Mouse (Mus musculus) midbrain, embryonic 10.5 days (tissue): Measurements from ENCODE around the gene Efcab5. TPM values are rescaled to one million over a fixed set of nuclear protein-coding genes. Genes with fewer than 3 reads are reported as not detected.
A peak's percentile ranks its signal among the peaks of the same experiment; 100 is the strongest.

Experiments
- DNase-seq: peaks from one replicate; pipeline ENCODE4 v3.0.0-alpha.2; 2017; ENCODE audit warnings: low spot score
- H3K27ac ChIP-seq: fragments of 300-500 bp; sonication (generic); replicated peaks from 2 replicates; pipeline ENCODE4 v1.5.1; 2016; ENCODE audit warnings: mild to moderate bottlenecking
- H3K27me3 ChIP-seq: fragments of 300-500 bp; sonication (generic); 2 replicates; pipeline ENCODE4 v1.6.1; 2016; ENCODE audit warnings: low read depth, mild to moderate bottlenecking; ENCODE audit not compliant: poor library complexity, severe bottlenecking
- H3K36me3 ChIP-seq: fragments of 300-500 bp; sonication (generic); 2 replicates; pipeline ENCODE4 v1.6.1; 2016; ENCODE audit warnings: mild to moderate bottlenecking, moderate library complexity
- H3K4me1 ChIP-seq: fragments of 300-500 bp; sonication (generic); 2 replicates; pipeline ENCODE4 v1.6.1; 2016
- H3K4me3 ChIP-seq: fragments of 300-500 bp; sonication (generic); 2 replicates; pipeline ENCODE4 v1.5.1; 2016; ENCODE audit warnings: mild to moderate bottlenecking, moderate library complexity
- H3K9me3 ChIP-seq: fragments of 300-500 bp; sonication (generic); replicated peaks from 2 replicates; pipeline ENCODE4 v1.6.1; 2016; ENCODE audit warnings: mild to moderate bottlenecking
- WGBS: fragments of 180-500 bp; shearing (Covaris S2); methylation state at CpG from one replicate; pipeline ENCODE4 v1.1.7; 2016; 5-methylcytosine and 5-hydroxymethylcytosine counted together
- polyA plus RNA-seq: library from polyadenylated mRNA; unstranded; fragments of >200 nt; fragmentation: Nextera tagmentation; extraction: Ambion mirVana; gene quantifications from 2 replicates; pipeline ENCODE4 v1.2.1, GENCODE M21; 2016

Gene Efcab5
- 0.11 and 0.36 TPM in 2 replicates for polyA plus RNA-seq

DNA sequence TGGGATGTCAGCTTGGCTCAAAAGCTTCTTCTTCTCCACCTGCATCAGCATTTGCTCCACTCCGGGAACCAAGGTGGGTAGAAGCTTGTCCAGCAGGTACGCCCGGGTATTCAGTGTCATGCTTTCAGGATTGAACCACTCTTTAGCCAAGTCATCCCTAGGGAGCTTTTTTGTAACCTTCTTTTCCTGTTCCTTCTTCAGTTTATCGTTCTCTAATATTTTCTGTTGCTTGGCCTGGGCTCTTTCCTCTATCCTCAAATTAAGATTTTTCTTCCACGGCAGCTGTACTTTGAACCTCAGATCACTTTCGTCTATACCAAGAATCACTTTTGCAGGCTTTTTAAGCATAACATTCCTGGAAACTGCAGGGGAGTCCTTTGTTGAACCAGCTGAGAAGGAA is at the start of gene Efcab5:
TSS of gene Efcab5 (minus strand) at position 101 of the 400 bp plus-strand sequence.
- WGBS: 83% methylated on average over 6 of the region's 6 CpGs

DNA sequence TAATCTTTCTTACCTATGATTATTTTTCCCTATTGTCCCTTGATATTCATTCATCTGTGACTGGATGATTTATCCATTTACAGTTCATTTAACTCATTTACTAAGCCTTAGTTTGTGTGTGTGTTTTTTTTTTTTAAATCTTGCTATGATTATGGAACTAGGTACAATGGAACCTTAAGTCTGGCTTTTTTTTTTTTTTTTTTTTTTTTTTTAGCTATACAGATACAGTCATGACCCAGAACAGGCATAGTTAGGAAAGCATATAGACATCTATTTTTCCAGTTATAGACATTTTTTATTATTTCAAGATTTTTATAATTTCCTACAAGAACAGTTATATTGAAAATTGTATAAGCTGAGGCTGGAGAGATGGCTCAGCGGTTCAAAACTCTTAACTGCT is 46.5 kb upstream of the Efcab5 start:
- no peaks in the 10 kb centered on the region for H3K36me3 ChIP-seq

More for the DNA sequence above, at the start of gene Efcab5:
- Histone ChIP-seq H3K36me3 (no peaks in the 10 kb centered on the region), H3K4me1 (peaks cover 8% of the 10 kb centered on the region), H3K27ac (no peak within 1 kb of the TSS), H3K4me3 (no peak within 1 kb of the TSS), H3K9me3 (no peaks in the 10 kb centered on the region), H3K27me3 (peaks cover 15% of the 10 kb centered on the region)
- no peak for DNase-seq

DNA sequence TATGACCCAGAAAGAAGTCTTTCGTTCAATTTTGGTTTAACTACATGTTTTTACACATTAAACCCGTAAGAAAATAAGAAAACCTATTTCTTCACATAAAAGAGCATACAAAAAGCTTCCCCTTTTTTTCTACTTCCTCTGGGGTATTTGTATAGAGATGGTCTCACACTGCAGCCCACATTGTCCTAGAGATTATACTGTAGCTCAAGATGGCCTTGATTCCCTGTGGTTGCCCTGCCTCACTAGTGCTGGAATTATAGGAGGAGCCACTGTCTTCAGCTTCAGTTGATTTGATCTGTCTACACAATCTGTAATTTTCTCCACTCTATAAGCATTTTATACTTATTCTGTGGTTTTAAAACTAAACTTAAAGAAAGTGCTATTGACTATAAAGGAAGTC is 42.7 kb upstream of the Efcab5 start:
- H3K9me3 ChIP-seq: no peaks in the 10 kb centered on the region
- WGBS: 89% methylated on average over 2 of the region's 2 CpGs
- no peak overlapping the region for H3K4me3 ChIP-seq
- DNase-seq: no peak
- no peaks in the 10 kb centered on the region for H3K4me1 ChIP-seq
- no peaks in the 10 kb centered on the region for H3K27me3 ChIP-seq
- H3K36me3 ChIP-seq: no peaks in the 10 kb centered on the region
- H3K27ac ChIP-seq: no peak overlapping the region

More for the DNA sequence above, 46.5 kb upstream of the Efcab5 start:
- 94% methylated on average over 1 of the region's 1 CpGs for WGBS
- no peaks in the 10 kb centered on the region for H3K4me1 ChIP-seq
- no peak overlapping the region for H3K4me3 ChIP-seq
- no peaks in the 10 kb centered on the region for H3K27me3 ChIP-seq
- H3K27ac ChIP-seq: no peak overlapping the region
- no peaks in the 10 kb centered on the region for H3K9me3 ChIP-seq
- DNase-seq: no peak

DNA sequence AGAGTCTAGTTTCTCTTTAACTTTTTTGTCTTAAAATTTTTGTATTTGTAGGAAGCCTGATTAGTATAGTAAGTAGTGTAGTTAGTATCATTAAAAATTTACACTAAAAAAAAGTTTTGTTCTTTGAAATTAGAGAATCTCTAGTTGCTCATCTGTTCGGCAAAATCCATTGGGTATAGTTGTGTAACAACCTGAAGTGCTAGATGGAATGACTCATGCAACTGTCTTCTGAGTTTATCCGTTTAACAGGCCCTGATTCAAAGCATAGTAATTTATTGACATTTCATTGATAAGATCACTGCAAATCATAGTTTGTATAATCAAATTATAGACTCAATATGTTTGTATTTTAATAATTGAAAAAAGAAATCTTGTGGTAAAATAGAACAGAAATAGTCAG is 42.0 kb upstream of the Efcab5 start:
- DNase-seq: no peak
- WGBS: 88% methylated on average over 2 of the region's 2 CpGs
- no peaks in the 10 kb centered on the region for H3K4me1 ChIP-seq

DNA sequence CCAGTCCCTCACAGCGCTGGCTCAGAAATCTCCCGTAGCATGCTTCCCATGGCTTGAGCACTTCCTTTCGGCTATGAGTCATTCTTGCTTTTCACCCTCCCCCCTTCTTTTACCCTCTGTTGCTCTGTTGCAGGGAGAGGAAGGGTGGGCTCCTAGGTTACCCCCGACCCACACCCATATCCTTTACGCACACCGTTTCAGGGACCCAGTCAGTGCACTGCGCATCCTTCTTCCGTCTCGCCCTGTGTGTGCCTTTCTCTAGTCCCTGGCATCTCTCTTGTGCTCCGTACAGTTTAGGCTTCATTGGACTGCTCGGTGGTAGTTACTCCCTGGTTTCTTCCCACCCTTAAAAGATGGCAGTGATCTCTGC is 28.0 kb upstream of the Efcab5 start:
- peaks cover 30% of the 10 kb centered on the region for H3K4me1 ChIP-seq
- H3K9me3 ChIP-seq: no peaks in the 10 kb centered on the region
- peak overlapping the region; percentile 91 for H3K4me3 ChIP-seq
- no peaks in the 10 kb centered on the region for H3K27me3 ChIP-seq
- peak overlapping the region; percentile 98 for H3K27ac ChIP-seq
- DNase-seq: no peak
- WGBS: 1% methylated on average over 11 of the region's 11 CpGs
- H3K36me3 ChIP-seq: no peaks in the 10 kb centered on the region

More for the DNA sequence above, 42.0 kb upstream of the Efcab5 start:
- no peaks in the 10 kb centered on the region for H3K27me3 ChIP-seq
- no peaks in the 10 kb centered on the region for H3K9me3 ChIP-seq
- no peak overlapping the region for H3K4me3 ChIP-seq
- H3K36me3 ChIP-seq: no peaks in the 10 kb centered on the region
- H3K27ac ChIP-seq: no peak overlapping the region

DNA sequence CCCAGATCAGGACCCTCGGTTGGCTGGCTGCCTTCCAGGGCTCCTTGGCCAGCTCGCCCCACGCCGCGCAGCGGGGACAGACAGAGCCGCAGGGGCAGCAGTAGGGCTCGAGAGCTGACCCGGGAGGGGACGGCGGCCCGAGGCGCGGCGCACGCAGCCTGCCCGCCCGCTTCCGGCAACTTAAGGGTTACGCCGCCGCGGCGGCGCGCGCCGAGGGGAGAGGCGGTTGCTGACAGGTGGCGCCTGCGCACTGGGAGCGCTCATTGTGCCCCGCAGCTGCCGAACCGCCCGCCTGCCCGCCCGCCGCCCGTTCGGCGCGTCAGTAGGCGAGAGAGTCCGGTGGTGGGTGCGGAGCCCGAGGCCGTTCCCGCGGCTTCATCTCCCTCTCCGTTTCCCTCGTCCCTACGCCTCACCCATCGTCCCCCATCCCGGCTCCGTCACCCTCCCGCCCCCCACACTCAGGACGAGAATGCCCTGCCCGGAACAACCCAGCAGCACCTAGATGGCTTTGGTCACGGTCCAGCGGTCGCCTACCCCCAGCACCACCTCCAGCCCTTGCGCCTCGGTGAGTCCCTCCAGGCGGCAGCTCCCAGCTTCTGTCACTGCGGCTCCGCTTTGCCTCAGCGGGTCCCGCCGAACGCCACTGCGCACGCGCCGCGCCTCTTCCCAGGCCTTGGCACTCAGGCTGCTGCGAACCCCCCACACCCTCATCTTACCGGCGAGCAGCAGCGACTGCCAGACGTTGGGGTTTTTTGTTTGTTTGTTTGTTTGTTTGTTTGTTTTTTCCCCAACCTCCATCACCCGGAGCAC is 27.4 kb upstream of the Efcab5 start, which contains the start of gene Ssh2:
TSS of gene Ssh2 (plus strand) at position 337 of the 810 bp plus-strand sequence.
- H3K27me3 ChIP-seq: no peaks in the 10 kb centered on the region
- H3K9me3 ChIP-seq: no peaks in the 10 kb centered on the region
- under 1% methylated on average over 80 of the region's 82 CpGs for WGBS
- peak; percentile 90 for DNase-seq
- peak within 1 kb of the TSS; percentile 91 for H3K4me3 ChIP-seq
- no peaks in the 10 kb centered on the region for H3K36me3 ChIP-seq
- H3K4me1 ChIP-seq: peaks cover 30% of the 10 kb centered on the region
- H3K27ac ChIP-seq: peak within 1 kb of the TSS; percentile 98

DNA sequence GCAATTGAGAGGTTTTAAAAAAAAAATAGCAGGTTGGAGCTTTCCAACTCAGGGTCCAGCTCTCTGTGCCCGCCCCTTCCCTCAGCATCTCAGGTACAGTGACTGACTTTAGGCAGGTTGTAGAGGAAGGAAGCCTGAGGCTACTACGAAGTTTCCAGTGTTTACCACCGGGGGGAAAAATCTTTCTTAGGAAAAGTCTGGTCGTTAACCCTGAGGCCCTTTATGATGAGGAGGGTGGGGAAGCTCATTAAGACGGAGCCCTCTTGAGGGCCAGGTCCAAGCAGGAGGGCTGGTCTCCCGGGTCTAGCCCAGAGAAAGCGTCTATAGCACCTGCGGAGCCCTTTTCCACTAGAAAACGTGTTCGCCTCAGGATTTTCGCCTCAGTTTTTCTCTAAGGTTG is 26.7 kb upstream of the Efcab5 start:
- DNase-seq: no peak
- peak overlapping the region; percentile 98 for H3K27ac ChIP-seq
- H3K27me3 ChIP-seq: no peaks in the 10 kb centered on the region
- WGBS: 2% methylated on average over 11 of the region's 11 CpGs
- peaks cover 30% of the 10 kb centered on the region for H3K4me1 ChIP-seq
- peak overlapping the region; percentile 91 for H3K4me3 ChIP-seq
- H3K9me3 ChIP-seq: no peaks in the 10 kb centered on the region
- no peaks in the 10 kb centered on the region for H3K36me3 ChIP-seq

DNA sequence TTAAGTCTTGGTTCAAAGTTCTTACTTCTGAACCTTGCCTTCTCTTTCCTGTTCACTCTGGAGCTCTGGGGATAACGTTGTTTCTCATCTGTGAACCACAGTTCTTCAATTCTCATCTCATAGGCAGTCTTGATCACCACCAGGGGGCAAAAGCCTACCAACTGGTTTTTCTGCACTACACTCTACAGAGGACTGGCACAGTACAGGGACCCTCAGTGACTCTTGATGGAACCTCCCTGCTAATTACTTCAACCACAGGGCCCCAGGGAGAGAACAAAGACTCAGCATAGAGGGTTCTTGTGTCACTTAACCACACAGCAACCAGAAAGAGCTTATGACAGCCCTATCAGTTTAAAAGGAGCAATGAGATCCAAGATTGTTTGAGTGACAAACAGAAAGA is 26.0 kb upstream of the Efcab5 start:
- peaks cover 30% of the 10 kb centered on the region for H3K4me1 ChIP-seq
- no peaks in the 10 kb centered on the region for H3K9me3 ChIP-seq
- peak overlapping the region; percentile 91; the same call in 1 of the 2 replicates for H3K4me3 ChIP-seq
- peak; percentile 41 for DNase-seq
- no peak overlapping the region for H3K27ac ChIP-seq
- no peaks in the 10 kb centered on the region for H3K27me3 ChIP-seq
- no peaks in the 10 kb centered on the region for H3K36me3 ChIP-seq
- 0% methylated on average over 1 of the region's 1 CpGs for WGBS

DNA sequence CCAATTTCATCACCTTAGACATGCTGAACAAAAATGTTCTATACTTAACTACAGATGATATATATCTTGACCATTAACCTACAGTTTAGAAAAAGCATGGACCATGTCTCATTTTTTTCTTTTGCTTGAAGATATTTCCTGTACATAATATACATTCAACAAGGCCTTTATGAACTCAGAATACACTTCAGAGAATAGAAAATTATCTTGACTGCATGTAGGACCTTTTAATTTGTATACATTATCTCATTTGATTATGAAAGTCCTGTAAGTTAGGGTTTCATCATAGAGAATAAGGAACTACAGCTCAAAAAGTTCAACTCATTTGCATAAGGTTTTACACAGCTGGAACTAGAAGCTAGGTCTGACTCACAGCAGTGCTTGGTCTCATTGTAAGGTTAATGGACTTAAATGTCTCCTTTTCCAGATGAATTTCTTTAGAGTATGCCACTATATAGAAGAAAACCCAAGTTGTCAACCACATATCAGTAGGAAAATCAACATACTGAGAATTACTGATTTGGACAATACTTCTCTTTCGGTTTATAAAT is 25.4 kb upstream of the Efcab5 start:
- 93% methylated on average over 1 of the region's 1 CpGs for WGBS
- Histone ChIP-seq H3K4me3 (no peak overlapping the region), H3K36me3 (no peaks in the 10 kb centered on the region), H3K27me3 (no peaks in the 10 kb centered on the region), H3K4me1 (peaks cover 30% of the 10 kb centered on the region), H3K27ac (no peak overlapping the region), H3K9me3 (no peaks in the 10 kb centered on the region)
- no peak for DNase-seq

DNA sequence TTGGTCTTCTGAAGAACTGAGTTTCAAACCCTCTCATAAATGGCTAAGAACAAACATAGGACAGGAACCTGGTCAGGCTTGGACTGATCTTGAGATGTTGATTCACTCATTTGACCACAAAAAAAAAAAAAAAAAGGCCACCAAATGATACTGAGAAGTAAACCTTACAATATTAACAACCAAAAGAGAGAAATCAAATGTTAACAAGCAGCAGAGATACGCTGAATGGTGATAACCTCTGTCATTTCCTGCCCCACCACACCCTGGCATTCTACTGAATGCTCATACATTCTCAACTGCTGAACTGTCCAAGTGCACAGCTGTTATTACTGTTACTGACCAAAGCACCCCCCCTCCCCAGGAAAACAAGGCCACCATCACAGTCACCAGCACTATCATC is 11.9 kb upstream of the Efcab5 start:
- no peak for DNase-seq
- 91% methylated on average over 1 of the region's 1 CpGs for WGBS
- H3K27ac ChIP-seq: no peak overlapping the region
- H3K4me1 ChIP-seq: peaks cover 15% of the 10 kb centered on the region
- H3K27me3 ChIP-seq: peaks cover 13% of the 10 kb centered on the region
- no peak overlapping the region for H3K4me3 ChIP-seq
- no peaks in the 10 kb centered on the region for H3K9me3 ChIP-seq
- no peaks in the 10 kb centered on the region for H3K36me3 ChIP-seq

DNA sequence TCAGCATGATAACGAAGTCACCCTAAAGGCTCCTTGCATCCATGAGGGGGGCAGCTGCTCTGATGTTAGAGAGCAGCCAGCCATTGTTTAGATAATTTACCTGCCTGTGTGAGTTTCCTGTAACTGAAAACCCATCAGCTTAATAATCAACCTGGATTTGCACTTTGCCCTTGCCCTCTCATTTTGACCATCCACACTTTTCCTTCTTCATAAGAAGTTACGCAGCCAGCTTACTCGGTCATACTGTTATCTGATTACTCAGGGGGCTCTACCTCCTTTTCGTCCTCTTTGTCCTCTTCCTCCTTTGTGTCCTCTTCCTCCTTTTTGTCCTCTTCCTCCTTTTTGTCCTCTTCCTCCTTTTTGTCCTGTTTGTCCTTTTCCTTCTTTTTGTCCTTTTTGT is 10.9 kb upstream of the Efcab5 start:
- H3K27me3 ChIP-seq: peaks cover 23% of the 10 kb centered on the region
- H3K4me3 ChIP-seq: no peak overlapping the region
- H3K4me1 ChIP-seq: peaks cover 25% of the 10 kb centered on the region
- no peaks in the 10 kb centered on the region for H3K36me3 ChIP-seq
- H3K9me3 ChIP-seq: no peaks in the 10 kb centered on the region
- no peak overlapping the region for H3K27ac ChIP-seq
- 56% methylated on average over 4 of the region's 4 CpGs for WGBS
- no peak for DNase-seq

DNA sequence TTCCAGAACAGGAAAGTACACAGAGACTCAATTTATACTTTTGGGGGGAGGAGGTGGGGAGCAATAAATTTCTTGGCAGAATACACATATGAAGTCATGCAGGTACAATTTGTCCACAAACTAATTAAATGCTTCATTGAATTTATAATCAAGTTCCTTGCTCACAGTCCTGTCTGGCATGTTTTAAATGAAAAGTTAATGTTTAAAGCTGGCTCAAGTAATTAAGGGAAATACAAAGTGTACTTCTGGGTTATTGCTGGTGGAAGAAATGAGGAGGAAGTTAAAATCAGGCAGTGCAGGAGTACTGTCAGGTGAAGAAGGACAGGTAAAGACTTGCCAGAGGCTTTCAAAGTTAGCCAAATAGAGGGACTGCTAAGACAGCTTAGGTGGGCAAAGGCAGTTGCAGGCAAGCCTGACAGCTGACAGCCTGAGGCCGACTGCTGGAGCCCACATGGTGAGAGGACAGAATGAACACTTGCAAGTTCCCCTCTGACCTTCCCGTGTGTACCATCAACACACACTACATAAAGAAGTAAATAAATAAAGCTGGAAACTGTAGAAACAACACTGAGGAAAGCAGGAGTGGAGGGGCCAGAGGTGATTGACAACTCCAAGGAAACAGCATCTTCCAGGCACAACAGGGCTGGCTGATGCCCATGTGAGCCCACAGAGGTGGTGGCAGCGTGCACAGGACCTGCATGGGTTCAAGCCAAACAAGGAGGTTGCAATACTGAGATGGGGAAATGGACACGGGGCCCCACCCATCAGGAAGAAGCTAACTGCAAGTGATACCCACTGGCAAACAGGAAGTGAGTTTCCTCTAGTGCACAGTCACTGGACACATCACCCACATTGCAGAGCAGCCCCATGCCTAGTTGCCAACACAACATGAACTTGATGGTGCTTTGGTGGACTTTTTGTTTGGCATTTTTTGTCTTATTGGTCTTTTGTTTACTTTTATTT is 7.7 kb upstream of the Efcab5 start:
- WGBS: 49% methylated on average over 4 of the region's 4 CpGs
- H3K4me3 ChIP-seq: no peak overlapping the region
- DNase-seq: no peak
- H3K9me3 ChIP-seq: no peaks in the 10 kb centered on the region
- H3K4me1 ChIP-seq: peaks cover 40% of the 10 kb centered on the region
- no peaks in the 10 kb centered on the region for H3K36me3 ChIP-seq
- H3K27me3 ChIP-seq: peaks cover 34% of the 10 kb centered on the region
- H3K27ac ChIP-seq: no peak overlapping the region
